Mouse (Mus musculus) ovary, postnatal 10 days (tissue): ENCODE measurements around the gene Cmas.

Experiments used
- DNase-seq: peaks from one replicate; pipeline ENCODE4 v3.0.0; 2022; ENCODE audit warnings: low spot score

The Cmas gene

GRCm38 (mm10) chr6:142793468-142793867 lies 37.0 kb downstream of the Cmas start:
- no peak for DNase-seq

DNA sequence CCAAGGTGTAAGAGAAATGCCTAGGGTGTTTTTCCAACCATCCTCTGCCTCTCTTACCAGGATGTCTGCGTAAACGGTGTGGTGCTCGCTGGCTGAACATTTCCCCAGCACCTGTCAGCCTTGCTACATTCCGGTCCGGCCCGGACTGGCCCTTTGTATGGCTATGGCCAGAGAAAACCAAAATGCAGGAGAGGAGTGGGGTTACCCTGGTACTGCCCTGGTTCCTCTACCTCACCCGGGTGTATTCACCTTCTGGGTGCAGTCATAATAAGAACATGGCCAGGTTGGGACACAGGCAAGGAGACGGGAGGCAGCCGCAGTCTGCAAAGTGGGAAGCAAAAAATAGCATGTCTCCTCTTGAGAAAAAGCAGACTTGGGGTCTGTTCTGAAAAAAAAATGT lies 38.6 kb downstream of the Cmas start:
- DNase-seq, result no peak

DNA sequence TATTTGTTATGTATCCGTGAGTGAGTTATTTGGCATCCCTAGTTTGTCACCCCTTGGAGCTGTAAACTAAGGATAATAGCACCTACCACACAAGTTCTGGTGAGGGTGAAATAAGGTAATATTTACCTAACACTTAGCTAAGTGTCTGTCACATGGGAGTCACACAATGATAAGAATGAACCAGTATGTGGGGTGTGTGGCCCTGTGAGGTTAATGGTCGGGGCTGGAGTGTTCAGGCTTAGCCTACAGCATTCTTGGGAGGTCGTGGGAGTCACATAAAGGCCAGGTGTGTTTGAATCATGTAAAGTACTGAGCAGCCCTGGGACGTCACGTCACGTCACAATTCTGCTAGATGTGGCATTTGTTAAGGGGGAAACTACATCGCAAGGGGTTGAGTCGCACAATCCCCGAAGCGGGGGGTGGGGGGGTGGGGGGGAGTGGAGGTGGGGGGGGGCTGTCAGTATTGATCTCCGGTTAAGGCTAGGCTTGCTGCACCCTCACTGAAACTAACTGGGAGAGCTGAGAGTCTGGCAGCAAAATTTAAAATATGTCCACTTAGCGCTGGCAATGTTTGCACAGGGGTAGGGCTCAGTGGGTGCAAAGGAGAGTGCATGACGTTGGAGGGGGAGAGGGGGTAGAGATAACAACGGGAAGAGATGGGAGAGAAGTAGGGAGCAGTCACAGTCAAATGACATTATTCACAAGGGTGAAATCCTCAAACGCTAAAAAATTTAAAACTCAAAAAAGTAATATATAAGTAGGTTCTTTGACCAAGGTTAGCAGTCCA lies 39.4 kb downstream of the Cmas start:
- no peak for DNase-seq

DNA sequence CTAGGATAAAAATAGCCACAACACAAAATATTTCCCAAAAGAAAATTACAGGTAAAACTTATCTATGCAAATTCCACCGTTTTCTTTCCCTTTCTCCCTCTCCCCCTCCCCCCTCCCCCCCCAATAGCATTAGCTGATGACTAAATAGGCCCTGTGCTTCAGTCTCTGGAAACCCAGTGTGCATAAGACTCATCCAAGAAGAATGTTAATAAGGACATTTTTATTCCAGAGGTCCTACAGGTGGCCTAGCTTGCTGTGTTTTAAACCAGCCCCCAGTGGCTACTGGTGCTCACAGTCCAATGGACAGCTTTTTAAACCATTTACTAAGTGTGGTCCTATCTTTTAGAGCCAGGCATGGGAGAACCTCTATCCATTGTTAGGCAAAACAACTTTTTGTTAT lies 41.5 kb downstream of the Cmas start:
- DNase-seq, result no peak

GRCm38 (mm10) chr6:142798837-142799236 lies 42.4 kb downstream of the Cmas start:
- DNase-seq, result no peak

GRCm38 (mm10) chr6:142799704-142800374 lies 43.4 kb downstream of the Cmas start:
- no peak for DNase-seq

DNA sequence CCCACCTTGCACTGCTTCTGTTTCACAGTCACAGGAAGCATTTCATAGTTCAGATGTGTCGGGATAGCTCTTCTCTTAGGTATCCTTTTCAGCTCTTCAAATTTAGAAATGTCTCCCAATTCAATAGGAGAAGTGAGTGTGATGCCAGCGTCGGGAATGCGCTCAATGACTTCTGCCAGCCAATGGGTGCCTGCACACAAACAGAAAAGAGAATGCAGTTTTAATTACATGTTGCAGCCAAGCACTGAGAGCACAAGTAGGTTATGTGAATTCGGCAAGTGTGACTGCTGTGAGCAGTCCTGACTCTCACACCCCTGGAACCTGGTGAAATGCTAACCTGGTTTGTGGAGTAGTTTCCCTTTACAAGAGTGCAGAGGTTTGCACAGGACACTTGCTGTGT lies 45.2 kb downstream of the Cmas start:
- no peak for DNase-seq

GRCm38 (mm10) chr6:142802617-142803525 lies 46.4 kb downstream of the Cmas start:
- no peak for DNase-seq

GRCm38 (mm10) chr6:142804402-142804801 lies 47.9 kb downstream of the Cmas start, which contains the start of gene Sult6b2:
Sult6b2 (minus strand) TSS chr6:142804502.
- no peak for DNase-seq

DNA sequence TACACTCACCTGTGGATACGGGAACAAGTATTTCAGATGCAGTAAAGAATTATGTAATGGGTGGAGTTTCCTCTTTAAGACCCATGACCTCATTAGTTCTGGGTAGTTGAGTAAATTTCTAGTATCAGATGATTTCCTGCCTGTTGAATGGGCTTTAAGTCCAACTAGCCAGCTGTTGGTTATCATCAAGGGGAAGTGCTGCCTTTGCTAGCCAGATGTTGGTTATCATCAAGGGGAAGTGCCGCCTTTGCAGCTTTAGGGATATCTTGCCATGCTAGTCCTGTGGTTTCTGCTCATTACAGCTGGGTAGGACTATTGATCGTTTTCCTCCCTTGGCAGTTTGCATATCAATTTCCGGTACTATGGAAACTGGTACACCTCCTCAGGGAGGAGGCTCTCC lies 49.8 kb downstream of the Cmas start:
- no peak for DNase-seq

DNA sequence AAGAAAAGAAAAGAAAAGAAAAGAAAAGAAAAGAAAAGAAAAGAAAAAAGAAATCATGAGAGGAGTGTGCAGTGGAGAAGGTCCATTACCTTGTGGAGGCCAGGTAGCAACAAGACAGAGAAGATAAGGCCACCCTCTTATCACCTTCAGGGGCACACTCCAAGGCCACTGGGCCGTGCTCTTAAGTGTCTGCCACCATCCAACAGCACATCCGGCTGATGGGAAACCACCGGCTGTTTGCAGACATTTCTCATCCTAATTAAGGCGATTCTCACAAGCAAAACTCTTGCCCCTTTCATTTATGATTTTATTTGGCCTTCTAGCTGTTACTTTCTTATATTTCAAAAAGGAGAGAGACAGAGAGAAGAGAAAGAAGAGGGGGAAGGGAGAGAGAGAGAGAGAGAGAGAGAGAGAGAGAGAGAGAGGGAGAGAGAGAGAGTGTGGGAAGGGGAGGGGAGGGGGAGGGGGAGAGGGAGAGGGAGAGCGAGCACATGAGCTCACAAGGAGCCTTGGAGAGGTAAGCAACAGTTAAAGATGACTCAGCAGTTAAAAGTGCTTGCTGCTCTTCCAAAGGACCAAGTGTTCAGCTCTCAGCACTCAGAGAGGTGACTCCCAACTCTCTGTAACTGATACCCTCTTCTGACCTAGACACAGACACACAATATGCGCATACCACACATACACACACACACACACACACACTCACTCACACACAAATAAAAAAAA lies 53.0 kb downstream of the Cmas start:
- no peak for DNase-seq

- DNase-seq, result no peak
Measured at GRCm38 (mm10) chr6:142810239-142810638, 53.8 kb downstream of the Cmas start.

DNA sequence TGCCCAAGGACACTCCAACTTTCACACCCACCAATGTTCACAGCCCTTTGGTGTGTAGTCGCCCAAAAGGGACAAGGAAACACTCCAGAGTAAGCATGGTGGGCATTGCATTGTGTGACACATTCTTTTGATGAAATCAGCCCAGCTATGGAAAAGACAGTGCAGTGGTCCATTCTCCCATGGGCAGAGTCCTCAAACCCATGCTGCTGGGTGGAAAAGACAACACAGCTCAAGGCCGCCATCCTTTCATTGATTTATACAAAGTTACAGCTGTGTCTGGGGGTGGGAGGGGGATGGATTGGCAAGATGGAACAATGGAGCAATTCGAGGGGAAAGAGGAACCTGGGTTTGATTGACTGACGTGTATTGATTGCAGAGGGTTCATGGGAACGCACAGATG lies 56.5 kb downstream of the Cmas start:
- DNase-seq, result no peak

DNA sequence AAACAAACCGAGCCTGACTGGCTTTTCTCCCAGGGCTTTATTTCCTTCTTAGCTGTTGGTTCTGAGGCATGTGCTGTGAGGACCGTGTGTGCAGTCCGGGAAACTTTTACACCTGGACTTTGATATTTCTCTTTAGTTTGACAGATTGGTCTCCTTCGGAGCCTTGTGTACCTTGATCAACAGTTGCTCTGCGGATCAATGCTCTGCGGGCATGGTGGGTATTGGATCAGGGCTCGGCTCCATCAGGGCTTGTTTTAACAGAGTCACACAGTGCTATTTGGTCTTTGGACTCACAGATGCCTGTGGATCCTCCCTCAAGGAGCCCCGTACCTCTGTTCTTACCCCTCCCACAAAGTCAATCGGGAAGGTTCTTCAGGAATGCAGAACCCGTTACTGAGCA lies 57.5 kb downstream of the Cmas start:
- no peak for DNase-seq

GRCm38 (mm10) chr6:142814495-142814921 lies 58.0 kb downstream of the Cmas start:
- DNase-seq, result peak; percentile 45

DNA sequence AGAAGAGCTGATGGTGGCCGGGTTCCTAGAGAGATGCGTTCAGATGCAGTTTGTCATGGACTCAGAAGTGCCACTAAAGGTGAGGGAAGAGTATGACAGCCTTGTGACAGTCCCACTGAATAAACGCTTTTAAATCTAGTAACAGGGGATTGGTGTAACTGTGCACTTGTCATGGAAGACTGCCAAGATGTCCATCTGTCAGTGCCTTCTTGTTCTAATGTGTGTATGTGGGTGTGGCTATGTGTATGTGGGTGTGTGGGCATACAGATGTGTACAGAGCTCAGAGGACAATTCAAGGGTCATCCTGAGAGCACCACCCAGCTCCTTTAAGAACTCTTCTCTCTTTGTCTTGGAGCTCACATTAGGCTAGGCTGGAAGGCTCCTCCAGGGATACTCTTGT lies 59.0 kb downstream of the Cmas start:
- no peak for DNase-seq

- DNase-seq, result no peak
Measured at GRCm38 (mm10) chr6:142818306-142818705, 61.8 kb downstream of the Cmas start.

DNA sequence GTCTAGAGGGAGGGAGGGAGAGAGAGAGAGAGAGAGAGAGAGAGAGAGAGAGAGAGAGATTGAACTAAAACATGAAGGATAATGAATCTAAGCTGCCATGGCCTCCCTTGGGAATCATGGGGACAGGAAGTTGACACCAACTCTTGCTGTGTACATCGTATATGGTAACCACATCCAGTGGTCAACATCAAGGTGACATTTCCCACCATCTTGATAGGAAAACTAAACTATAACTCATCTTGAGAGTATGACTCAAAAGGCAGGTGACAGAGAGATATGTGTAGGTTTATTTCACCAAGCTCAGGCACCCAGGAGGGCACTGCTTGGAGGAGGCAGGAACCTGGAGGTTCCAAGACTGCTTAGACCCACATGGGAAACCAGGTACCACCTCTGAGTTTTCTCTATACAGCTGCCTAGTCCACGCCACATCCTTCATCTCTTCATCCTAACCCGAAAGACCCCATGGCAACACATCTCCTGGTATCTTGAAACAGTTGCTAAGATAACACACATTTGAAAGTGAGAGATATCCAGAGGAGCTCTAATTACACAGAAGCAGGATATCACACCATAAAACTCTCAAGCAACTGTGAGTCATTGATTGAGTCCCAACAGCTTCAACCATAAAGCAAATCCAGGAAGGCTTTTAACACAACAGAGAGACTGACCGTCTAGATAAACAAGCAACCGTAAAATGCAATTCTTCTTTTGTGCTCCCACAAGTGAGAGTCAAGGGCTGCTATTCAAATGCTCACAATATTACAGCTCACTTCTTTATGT lies 66.7 kb downstream of the Cmas start:
- DNase-seq, result no peak
